Mouse (Mus musculus) E14TG2a.4 (cell line): ENCODE results near the gene Tbx3.

Source experiments
- CTCF ChIP-seq: conservative IDR thresholded peaks from 2 replicates; pipeline ENCODE4 v1.5.1; 2014; ENCODE audit warnings: low read length
- POU5F1 ChIP-seq: IDR thresholded peaks from 2 replicates; pipeline ENCODE4 v1.6.1; 2014; ENCODE audit warnings: low read length, borderline replicate concordance

- no peak for TF ChIP-seq CTCF
- TF ChIP-seq POU5F1 = no peak
These were observed 62.5 kb downstream of the Tbx3 start for GRCm38 (mm10) chr5:119732978-119733377.
